Mouse (Mus musculus): ENCODE results near the gene Arid5b.

Arid5b gene

DNA sequence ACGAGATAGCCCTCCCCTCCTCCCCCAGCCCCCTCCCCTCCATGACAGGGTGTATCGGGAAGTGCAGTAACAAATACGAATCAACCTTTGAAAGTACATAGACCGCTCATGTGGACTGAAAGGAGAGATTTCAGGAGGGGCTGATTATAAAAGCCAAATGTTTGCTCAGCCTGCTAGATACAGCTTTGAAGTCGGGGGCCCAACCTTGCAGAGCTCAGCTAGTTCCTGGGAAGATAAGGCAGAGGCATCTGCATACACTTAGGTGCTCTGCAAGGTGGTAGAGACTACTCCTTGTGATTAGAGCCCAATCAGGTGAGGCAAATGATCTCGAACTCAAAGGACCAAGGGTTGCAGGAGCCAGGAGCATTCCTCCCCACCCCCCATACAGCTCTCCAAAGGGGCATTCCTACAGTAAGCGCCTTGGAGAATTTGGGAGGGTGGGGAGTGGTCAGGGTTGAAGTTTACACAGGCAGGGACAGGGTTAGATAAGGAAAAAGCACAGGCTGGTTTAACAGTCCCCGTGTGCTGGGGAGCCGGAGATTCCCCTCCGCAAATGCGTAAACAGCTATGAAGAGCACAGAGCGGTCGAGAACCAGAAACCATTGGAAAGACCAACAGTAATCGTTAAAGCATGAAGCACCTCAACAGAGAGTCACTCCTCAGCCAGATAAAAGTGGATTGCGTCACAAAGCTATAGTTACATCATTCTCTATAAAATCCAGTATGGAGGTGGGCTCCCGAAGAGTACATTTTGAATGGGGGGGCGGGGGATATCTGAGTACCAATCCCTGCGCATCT is 47.0 kb downstream of the Arid5b start:
- DNase-seq = no peak

DNA sequence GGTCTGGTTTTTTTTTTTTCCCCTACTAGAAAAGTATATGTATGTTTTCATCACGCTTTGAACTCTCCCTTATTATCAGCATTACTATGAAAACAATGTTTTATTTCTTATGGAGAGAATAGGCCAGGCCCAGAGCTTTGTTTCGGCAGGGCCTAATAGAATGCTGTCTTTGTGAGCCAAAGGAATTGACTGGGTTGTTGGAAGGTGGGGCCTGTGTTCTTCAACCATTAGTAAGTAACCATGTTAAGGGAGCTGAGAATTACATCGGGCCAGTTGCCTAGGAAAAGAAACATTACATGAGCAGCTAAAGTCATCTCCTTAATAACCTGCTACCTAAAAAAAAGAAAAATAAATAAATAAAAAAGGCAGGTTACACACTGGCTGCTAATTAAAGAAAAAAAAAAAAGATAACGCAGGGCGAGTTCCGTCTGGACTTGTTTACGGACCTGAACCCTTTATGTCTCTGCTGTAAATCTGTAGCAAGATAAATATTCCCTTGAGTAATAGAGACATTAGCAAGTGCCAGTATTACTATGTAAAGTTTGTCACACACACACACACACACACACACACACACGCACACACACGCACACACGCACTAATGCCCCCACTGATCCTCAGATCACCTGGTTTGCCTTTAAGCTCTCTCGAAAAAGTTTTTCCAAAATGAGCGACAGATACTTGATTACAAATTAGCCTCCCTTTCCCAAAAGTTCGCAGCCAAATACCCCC is 47.7 kb downstream of the Arid5b start:
- no peak for DNase-seq

DNA sequence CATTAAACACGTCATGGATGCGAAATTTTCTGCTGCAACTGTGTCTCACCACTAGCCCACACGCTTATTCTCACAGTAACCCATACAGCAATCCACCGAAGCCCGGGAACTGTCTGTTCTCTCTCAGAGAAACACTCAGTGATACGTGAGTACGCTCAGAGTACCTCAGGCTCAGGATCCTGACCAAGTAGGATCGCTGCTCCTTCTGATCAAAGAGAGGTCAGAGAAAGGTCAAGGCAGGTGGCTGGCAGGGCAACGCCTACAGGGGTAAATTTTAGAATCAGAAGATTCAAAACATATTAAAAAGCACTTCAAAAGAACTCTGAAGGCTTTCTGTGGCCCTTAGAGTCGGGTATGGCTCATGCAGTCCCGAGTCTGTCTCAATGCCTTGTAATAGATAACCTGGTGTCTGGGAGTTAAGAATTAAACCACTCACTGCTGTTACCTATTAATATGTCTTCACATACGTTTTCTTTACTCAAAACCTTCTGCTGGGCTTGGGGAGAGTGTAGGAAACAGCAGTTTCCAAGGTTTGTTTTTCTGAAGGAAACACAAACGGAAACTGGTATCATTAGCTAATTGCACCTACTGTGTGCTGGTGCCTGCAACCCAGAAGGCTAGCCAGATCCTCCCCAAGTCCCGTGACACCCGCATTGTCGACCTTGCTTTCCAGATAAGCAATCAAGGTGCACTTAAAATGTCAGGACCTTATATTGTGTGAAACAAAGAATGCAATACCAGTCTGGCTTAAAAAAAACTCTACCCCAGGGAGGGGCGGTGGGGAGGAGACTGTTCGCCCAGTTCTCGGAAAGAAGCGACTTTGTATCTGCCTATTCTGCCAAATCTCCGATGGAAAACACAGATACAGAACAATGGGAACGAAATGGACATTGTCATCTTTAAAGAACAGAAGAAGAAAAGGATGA is 48.6 kb downstream of the Arid5b start:
- DNase-seq = no peak

DNA sequence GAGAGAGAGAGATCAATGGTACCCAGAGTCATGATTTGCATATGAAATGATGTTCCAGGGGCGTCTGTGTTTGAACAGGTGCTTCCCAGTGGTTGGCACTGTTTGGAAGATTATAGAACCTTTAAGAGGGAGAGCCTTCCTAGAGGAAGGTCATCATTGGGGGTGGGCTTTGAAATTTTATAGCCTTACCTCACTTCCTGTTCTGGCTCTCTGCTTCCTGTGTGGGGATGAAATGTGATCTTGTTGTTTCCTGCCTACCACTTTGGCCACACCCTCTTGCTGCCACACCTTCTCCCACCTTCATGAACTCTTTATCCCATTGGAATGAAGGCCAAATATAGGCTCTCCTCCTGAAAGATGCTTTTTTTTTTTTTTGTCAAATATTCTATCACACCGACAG is 55.9 kb downstream of the Arid5b start:
- no peak for DNase-seq

DNA sequence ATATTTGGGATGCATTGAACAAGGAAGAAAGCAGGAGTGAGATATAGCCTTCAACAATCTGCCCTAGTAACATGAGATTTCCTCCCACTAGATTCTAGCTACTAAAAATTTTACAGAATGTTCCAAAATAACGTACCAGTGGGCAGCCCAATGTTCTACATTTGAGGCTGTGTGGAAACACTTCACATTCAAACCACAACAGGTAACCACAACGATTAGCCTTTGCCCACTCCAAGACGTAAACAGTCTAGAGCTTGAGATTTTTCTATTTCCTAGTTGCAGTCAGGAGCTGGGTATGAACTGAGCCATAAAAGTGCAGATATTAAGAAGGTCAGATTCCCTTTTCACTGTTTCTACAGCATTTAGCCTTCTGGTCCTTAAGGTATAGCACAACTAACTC is 56.5 kb downstream of the Arid5b start:
- no peak for DNase-seq

DNA sequence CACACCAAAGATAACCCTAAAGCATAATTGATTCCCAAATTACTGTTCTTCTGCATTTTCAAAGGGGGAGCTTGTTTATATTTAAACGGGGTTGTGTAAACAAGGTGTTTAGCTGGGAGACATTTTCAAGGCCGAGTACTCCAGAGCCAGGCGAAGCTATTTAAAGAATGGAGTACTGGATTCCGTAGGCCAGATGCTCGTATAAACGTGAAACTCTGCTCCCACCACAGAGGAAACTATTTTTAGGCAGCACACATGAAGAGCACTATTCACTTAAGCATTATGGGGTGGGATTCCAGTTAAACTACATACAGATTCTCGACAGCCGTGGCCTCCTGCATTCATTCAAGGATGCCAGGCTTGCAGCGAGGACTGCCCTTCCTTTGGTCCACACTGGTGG is 59.2 kb downstream of the Arid5b start:
- DNase-seq = no peak

DNA sequence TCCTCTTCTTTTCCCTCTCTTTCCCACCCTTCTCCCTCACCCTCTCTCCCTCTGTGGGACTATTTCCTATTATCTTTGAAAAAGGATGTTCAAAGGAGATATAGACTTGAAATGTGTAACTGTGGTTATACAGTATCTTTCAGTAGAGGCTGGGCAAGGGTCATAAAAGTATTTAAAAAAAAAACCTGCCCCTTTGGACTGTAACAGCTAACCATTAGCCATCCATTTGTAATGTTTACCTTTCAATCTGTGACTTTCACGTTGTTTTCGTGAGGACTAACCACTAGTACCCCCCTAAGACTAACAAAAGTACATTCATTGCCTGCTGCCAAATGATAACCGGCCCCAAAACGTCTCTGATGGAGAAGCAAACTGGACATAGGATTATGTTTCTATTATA is 59.9 kb downstream of the Arid5b start:
- DNase-seq = no peak

DNA sequence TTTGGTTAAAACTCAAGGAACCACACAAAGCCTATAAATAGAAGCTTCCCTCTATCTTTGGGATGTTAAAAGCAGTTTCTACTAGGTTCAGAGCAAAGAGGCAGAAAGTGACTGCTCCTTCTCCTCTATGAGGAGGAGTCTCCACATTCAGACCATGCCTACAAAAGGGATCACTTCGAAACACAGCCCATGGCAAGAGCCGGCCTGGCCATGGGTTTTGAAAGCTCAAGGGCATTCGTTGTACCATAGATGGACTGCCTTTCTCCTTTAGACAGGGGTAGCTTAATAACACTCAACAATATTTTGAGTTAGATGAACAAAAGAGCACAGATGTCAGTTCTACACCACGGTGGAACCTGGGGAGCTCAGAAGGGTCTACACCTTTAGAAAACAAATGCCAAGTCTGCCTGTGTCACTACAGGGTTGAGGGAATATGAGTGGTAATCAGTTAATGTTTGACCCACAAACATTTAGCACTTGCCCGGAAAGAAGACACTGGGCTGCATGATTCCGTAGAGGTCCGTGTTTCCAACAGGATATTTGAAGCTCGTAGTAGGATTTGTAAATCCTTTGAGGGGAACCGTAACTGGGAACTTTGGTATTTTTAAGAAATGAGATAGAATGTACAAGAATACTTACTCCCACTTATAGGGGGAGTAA is 63.6 kb downstream of the Arid5b start:
- DNase-seq = no peak

DNA sequence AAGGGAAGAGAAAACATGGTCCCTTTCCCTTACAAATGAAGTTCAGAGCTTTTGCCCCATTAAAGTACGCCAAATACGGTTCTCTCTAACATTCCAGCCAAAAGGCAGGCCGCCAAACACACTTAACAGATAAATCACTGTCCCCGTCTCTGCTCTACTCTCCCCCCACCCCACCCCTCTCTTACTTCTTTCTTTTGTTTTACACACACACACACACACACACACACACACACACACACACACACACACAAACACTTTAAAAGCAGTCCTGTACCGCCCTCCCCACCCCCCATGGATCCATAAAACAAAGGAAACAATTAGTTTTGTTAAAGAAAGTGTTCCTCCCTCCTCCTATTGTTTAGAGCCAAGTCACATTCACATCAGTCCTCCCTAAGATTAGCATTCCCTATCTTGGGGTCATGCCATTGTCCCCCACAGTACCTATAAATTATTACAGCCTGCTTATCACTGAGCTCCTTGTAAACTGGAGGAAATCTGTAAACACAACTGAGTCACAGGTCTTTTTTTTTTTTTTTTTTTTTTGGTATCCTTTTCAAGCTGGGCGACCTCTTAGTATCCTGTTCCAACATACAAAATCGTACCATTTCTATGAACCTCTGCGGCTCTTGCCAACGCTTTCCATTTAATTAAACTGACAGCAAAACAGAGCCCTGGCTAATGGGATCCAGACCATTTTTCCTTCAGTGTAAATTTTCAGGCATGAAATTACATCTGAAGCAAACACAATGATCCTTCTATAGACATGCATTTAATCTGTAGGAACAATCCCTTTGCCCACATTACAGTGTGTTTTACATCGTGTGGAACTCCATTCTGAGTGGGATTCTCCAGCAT is 66.3 kb downstream of the Arid5b start:
- DNase-seq = no peak

DNA sequence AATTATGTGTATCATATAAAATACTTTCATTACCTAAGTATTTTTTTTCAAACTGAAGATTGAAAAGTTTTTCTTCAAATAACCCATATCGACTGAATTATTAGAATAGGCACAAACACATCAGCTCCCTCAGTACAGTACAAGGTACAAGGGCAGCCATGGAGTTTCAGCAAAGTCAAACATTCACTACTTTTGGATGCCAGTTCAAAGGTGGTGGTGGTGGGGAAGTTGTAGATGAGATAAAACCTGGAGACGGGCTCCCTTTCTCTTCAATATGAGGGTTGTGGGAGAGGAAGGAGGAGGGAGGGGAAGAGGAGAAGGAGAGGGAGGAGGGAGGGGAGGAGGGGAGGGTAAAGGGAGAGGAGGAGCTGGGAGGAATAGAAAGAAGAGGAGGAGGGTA is 67.0 kb downstream of the Arid5b start:
- DNase-seq = no peak

DNA sequence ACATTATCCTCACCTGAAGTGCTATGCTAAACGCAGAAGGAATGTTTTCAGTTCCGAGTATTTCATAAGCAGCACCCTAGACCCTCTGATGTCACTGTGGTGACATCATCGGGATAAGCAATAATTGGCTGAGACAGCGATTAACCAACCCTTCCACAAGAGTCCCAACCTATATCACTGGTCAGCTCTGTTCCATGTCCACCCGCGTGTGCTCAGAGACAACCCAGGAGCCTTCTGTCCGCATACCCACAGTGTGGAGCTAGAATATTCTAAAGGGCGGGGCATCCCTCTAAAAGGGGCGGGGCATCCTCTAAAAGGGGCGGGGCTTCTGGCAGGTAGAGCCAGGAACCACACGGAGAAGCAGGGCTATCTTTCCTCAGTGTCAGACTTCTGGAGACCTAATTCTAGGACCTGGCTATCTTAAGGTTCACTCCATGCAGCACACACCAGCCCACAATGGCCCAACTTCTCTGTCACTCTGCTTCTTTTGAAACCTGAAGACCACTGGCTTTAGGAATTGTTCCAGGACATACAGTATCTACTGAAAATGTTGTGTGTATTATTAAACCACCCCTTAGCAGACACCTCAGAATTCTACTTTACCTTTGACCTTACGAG is 68.4 kb downstream of the Arid5b start:
- no peak for DNase-seq

DNA sequence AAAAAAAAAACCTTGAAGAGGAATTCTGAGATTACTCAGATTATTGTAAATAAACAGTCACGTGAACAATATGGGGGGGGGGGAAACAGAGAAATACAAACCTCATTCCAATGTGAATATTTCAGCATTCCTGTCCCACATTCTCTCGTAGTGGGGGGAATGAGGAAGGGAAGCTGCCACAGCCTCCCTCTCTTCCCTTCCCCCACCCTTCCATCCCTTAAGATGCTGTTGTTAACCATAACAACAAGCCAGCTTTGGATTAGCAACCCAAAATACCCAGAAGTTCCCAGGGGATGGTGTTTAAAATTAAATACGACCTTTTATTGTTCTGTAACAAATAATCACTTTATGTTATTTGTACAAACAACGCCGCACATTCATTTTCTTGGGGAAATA is 69.9 kb downstream of the Arid5b start:
- no peak for DNase-seq

DNA sequence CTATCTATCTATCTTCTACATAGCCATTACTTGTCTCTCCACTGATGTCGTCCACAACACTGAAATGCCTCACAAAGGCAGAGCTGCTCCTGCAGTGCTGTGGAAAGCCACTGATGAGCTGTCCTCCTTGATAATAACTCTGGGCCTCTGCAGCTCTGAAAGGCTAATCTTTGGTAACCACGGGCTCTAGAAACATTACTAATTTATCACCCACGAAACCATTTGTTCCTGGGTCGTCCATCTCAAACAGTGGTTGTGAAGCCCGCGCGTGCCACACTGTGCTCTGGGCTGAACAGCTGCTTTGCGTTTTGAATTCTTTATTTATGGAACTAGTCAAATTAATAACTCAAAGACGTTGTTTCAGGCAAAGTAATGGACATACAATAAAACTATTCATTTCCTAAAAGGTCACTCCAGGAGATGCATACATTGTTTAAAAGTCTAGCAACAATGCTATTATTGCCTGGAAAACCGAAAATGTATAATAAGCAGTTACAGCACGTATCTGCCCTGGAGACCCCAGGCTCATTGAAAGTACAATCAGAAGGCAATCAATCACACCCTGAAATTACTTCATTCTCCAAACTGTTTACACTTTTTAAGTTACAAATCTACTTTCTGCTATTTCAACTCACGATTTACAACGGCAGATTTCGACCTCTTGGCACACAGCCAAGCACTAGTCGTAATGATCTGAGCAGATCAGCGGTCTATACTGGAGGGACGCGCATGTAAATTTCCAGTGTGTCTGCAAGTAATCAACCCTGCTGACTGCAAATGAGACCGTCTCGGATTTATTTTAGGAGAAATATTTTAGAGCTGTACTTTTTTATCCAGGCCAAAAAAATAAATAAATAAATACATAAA is 70.5 kb downstream of the Arid5b start:
- peak; percentile 37 for DNase-seq

DNA sequence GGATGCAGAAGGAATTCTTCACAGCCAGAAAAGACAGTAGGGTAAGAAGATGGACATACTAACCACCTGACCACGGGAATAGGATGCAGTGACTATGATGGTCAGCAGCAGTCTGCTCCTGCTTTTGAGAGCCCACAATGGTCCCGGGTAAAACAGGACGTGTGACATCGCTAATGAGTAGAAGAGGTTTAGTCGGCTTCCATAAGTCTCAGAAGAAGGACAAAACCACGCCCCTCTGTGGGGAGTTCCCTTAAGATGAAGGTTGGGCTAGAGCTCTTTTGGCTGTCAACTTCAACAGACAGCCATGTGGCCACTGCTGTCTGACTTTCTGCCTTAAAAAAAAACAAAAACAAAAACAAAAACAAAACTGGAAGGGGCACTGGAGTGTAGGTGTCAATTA is 74.1 kb downstream of the Arid5b start:
- DNase-seq = no peak

DNA sequence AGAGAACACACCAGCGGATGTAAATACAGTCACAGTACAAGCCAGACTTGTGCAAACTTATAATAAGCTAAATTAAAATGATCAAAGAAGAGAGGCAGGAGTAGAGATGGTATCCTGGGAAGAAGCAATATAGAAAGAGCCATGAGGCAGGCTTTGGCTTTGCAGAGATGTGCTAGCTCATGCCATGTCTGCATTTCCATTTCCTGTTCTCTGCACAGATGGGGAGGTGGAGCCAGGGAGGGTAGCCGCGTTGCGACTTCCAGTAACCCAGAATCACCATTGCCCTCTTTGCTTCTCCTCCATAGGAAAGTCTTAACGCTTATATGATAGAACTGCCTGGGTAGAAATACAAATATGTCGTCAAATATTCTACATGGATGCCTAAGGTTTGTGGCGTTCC is 74.7 kb downstream of the Arid5b start:
- DNase-seq = no peak

DNA sequence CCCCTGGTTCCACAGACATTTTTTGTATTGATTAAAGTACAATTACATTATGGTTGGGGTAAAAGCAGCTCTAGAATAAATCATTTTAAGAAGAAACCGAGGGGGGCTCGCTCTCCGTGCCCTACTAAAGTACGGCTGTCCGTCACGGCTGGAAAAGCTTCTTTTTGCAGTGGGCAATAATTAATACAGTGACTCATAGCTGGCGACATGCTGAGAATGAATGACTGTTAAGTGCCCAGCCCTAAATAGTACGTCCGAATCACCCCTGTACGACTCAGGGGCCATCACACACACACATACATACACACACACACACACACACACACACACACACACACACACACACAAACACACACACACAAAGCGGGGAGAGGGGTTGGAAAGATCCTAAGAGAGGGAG is 75.2 kb downstream of the Arid5b start:
- no peak for DNase-seq

DNA sequence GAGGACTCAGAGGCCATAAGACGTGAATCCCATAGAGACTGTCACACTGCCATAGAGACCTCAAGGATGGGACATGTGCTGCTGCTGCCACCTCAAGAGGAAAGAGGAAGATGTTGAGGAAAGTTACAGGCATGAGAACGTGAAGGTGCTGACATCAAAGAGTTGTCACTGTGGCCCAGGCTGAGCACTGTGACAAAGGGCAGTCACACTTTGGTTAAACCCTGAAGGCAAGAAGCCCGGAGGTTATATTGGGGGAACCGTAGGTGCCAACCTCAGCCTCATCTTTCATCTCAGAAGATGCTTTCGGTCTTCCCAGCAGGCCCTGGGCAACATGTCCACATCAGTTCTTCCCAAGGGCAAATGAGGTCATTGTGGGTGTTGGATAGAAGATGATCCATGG is 79.1 kb downstream of the Arid5b start:
- DNase-seq = no peak

DNA sequence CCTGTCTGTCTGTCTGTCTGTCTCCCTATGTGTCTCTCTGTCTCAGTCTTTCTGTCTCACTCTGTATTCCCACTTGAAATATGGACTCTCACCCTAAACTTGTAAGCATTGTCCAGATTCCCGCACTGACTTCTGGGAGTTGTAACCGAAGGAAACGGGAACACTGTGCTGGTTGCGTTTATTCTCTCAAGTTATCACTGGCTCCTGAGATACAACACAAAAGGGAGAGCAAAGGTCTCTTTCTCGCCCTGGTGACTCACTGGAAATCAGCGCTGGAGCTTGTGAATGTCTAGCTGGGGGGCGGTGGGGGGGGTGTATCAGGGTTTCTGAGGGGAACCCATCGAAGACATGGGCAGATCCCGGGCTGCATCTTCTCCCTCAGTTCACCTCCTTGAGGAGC is 82.2 kb downstream of the Arid5b start:
- no peak for DNase-seq

DNA sequence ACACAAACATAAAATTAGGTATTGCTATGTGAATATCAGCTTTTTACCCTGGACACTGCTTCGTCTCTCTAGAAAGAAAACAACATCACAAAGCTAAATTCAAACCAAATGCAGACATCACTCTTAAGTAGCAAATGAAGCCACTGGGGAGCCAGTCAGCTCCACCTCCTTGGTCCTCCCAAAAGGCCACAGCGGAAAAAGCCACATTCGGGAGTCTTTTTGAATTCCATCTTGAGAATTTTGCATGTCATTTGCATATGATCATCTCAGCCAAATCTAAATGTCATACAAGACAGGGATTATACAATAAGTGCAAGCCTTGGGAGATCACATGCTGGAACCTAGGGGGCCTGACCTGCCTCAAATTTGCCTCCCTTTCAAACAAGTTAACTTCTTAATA is 85.0 kb downstream of the Arid5b start:
- DNase-seq = no peak

DNA sequence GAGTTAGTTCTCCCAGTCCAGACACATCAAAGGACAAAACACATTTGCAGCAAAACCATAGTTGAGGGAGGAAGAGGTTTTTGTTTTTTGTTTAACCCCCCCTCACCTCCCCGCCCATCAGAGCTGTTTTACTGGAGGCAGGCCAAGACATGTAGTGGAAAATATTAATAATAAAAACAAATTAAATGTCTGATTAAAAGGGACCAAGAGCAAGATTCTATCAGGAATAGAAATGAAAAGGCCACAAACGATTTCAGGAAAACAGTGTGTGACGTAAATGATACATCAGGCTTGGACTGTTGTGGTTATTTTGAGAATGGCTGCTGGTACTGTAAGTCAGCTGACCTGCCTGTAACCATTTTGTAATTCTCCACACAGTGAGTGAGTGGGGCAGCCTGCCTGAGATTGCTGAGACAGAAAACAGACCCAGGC is 85.7 kb downstream of the Arid5b start:
- peak; percentile 44 for DNase-seq

Measured in cerebellum, adult 11-12 months (tissue).